Mouse (Mus musculus) kidney, embryonic 14.5 days (tissue): ENCODE measurements at regions not wholly inside any gene's neighbourhood (a gene's known extent, or its start where the extent isn't known, plus 50 kb on each side); places are given as distances from the start of the nearest gene placed in this dataset.

ENCODE experiments used
- ATAC-seq: fragments of 200-750 bp; cut with Nextera tagmentation; 2 replicates; pipeline ENCODE4 v1.8.0; 2017; ENCODE audit warnings: moderate number of reproducible peaks, mild to moderate bottlenecking, moderate TSS enrichment, moderate library complexity; ENCODE audit not compliant: low FRiP score, low TSS enrichment
- H3K27ac ChIP-seq: fragments of 300-500 bp; sonication (generic); 2 replicates; pipeline ENCODE4 v1.5.1; 2014; ENCODE audit warnings: low read depth, mild to moderate bottlenecking, low read length, moderate library complexity, mixed read lengths
- H3K27me3 ChIP-seq: fragments of 300-500 bp; sonication (generic); 2 replicates; pipeline ENCODE4 v1.6.1; 2014; ENCODE audit warnings: mild to moderate bottlenecking, low read length; ENCODE audit not compliant: control insufficient read depth, insufficient read depth
- H3K36me3 ChIP-seq: fragments of 300-500 bp; sonication (generic); 2 replicates; pipeline ENCODE4 v1.6.1; 2014; ENCODE audit warnings: low read length, mixed read lengths; ENCODE audit not compliant: control insufficient read depth, insufficient read depth
- H3K4me1 ChIP-seq: fragments of 300-500 bp; sonication (generic); 2 replicates; pipeline ENCODE4 v1.6.1; 2014; ENCODE audit warnings: low read length, mixed read lengths; ENCODE audit not compliant: control insufficient read depth, insufficient read depth
- H3K4me2 ChIP-seq: fragments of 300-500 bp; sonication (generic); replicated peaks from 2 replicates; pipeline ENCODE4 v1.6.1; 2014; ENCODE audit warnings: low read depth, mild to moderate bottlenecking, low read length
- H3K4me3 ChIP-seq: fragments of 300-500 bp; sonication (generic); 2 replicates; pipeline ENCODE4 v1.5.1; 2014; ENCODE audit warnings: mild to moderate bottlenecking, low read length
- H3K9ac ChIP-seq: fragments of 300-500 bp; sonication (generic); 2 replicates; pipeline ENCODE4 v1.6.1; 2014; ENCODE audit warnings: low read depth, mild to moderate bottlenecking, low read length, moderate library complexity
- H3K9me3 ChIP-seq: fragments of 300-500 bp; sonication (generic); 2 replicates; pipeline ENCODE4 v1.6.1; 2016; ENCODE audit warnings: low read length; ENCODE audit not compliant: control insufficient read depth
- WGBS: fragments of 180-500 bp; shearing (Covaris S2); extraction: QIAGEN DNeasy Blood & Tissue Kit; methylation state at CpG from one replicate; pipeline ENCODE4 v1.1.7; 2014; 5-methylcytosine and 5-hydroxymethylcytosine counted together

DNA sequence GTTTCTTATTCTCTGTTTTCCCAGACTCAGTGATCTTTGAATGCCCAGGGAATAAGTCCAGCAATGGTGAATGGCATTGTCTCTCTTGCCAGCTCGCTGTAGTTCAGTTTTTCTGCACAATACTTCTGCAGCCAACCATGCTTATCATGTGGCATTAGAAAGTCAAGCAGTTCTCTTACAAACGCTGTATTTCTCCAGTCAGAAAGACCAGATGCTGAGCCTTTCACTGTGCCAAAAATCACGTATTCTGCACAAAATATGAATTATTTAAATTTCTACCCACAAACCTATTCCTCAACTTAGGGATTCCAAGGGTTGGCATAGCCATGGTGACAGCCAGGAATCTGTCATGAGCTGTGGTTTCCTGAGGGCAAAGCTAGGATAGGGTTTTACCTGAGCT lies 95.0 kb upstream of the 1700025G04Rik start:
- Histone ChIP-seq H3K4me2 (no peak overlapping the region), H3K27ac (no peak overlapping the region), H3K4me1 (no peaks in the 10 kb centered on the region), H3K9ac (no peak overlapping the region), H3K4me3 (no peak overlapping the region), H3K36me3 (no peaks in the 10 kb centered on the region), H3K27me3 (no peaks in the 10 kb centered on the region), H3K9me3 (no peaks in the 10 kb centered on the region)
- ATAC-seq = no peak
- WGBS = 84% methylated on average over 3 of the region's 3 CpGs

DNA sequence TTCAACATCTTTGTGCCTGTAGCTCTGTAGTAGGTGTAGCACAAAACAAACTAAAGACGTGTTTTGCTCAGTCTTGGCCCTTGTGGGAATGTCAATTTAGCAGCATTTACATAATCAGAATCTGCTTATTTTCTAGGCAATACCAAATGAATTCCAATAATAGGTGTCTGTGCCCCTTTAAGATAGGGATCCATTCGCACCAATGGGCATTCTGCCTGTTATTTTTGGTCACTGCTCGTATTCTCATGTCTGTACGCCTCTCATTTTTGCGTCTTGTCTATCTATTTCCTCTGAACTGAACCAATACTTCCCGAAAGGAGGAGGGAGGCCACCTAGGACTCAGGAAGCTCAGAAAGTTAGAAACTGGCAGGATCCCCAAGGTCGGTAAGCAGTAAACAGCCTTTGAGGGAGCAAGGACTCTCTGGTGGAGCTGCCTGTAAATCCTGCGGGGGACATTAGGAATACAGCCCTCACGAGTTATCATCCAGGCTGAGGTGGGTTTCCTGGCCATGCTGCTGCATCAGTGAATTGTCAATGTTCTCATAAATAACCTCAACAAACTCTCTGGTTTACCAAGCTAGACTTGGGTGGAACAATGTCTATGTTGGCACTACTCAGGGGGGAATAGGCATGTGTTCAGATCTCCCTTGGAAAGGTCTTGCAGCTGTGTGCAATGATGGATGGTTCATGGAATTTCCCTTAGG lies 86.5 kb upstream of the 1700025G04Rik start:
- Histone ChIP-seq H3K4me3 (no peak overlapping the region), H3K4me1 (no peaks in the 10 kb centered on the region), H3K27me3 (no peaks in the 10 kb centered on the region), H3K36me3 (no peaks in the 10 kb centered on the region), H3K9me3 (no peaks in the 10 kb centered on the region), H3K27ac (no peak overlapping the region), H3K4me2 (no peak overlapping the region), H3K9ac (no peak overlapping the region)
- WGBS = 82% methylated on average over 9 of the region's 9 CpGs
- ATAC-seq = no peak

DNA sequence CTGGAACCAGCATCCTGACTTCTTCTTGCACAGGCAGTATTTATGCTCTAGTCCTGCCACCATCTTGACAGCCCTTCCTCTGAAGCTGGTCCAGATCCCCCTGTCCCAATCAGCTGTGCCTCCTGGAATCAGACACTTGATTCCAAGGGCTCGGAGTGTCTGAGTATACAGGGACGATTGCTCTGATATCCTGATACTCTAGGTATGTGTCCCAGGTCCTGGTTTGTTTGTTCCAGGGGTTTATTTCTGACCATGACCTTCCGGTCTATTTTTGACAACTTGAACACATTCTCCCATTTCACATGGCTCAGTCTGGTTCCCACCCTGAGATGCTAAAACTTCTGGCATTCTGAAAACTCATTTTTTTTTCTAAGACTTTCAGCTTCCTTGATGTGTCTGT lies 85.8 kb upstream of the 1700025G04Rik start:
- H3K36me3 ChIP-seq = no peaks in the 10 kb centered on the region
- H3K4me1 ChIP-seq = no peaks in the 10 kb centered on the region
- H3K27ac ChIP-seq = no peak overlapping the region
- ATAC-seq = no peak
- no peak overlapping the region for H3K4me2 ChIP-seq
- no peak overlapping the region for H3K4me3 ChIP-seq
- WGBS = 91% methylated on average over 3 of the region's 3 CpGs
- no peak overlapping the region for H3K9ac ChIP-seq
- no peaks in the 10 kb centered on the region for H3K9me3 ChIP-seq
- no peaks in the 10 kb centered on the region for H3K27me3 ChIP-seq

DNA sequence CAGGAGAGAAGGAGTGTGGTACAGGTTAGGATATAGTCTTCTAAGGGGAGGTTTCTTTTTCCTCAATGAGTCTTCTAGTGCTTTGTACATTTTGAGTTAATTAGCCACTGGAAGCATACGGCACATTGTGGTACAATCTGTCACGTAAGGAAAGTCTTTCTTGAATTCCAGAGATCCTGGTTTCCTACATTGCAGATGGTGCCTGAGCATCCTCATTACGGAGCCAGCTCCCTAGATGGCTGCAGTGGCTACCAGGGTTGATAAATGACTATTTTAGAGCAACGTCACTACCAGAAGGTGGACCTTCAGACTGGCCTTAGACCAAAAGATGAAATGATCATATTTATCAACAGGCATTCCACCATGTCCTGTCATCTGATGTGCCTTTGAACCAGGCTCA lies 84.5 kb upstream of the 1700025G04Rik start:
- no peaks in the 10 kb centered on the region for H3K4me1 ChIP-seq
- no peak overlapping the region for H3K4me2 ChIP-seq
- no peak overlapping the region for H3K27ac ChIP-seq
- H3K36me3 ChIP-seq = no peaks in the 10 kb centered on the region
- H3K4me3 ChIP-seq = no peak overlapping the region
- H3K9me3 ChIP-seq = no peaks in the 10 kb centered on the region
- H3K9ac ChIP-seq = no peak overlapping the region
- WGBS = 95% methylated on average over 4 of the region's 4 CpGs
- no peaks in the 10 kb centered on the region for H3K27me3 ChIP-seq
- no peak for ATAC-seq

DNA sequence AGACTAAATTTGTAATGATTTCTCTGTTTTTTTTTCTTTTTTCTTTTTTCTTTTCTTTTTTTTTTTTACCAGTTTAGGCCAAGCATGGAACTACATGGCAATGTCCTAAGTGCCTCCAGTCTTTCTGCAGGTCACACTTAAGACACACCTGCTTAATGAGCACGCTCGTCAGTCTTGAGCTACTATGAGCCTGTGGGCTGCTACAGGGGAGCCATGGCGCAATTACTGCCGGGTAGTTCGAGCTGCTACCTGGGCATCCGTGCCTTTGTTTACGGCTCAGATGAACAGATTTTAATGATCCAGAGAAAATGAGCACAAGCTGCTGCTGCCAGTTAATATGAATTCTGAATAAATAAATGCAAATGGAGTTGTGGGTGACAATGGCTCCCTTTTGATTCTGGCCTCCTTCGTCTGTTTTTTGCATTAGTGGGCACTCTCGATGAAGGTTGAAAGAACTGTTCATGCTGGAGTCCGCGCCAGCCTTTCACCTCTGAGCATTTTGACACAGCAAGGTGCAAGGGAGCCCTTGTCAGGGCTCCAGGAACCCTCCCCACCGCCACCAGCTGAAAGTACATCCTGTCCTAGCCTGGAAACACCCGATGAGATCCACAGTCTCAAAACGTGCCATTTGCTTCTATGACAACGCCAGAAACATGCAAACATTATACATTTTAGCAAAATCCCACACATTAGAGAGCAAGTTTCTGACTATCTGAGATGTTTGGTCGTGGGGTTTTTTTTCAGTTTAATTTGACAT lies 81.3 kb upstream of the 1700025G04Rik start:
- Histone ChIP-seq H3K27ac (no peak overlapping the region), H3K9ac (no peak overlapping the region), H3K9me3 (no peaks in the 10 kb centered on the region), H3K4me3 (no peak overlapping the region), H3K4me2 (no peak overlapping the region), H3K36me3 (no peaks in the 10 kb centered on the region), H3K27me3 (no peaks in the 10 kb centered on the region), H3K4me1 (no peaks in the 10 kb centered on the region)
- no peak for ATAC-seq
- 78% methylated on average over 16 of the region's 16 CpGs for WGBS

DNA sequence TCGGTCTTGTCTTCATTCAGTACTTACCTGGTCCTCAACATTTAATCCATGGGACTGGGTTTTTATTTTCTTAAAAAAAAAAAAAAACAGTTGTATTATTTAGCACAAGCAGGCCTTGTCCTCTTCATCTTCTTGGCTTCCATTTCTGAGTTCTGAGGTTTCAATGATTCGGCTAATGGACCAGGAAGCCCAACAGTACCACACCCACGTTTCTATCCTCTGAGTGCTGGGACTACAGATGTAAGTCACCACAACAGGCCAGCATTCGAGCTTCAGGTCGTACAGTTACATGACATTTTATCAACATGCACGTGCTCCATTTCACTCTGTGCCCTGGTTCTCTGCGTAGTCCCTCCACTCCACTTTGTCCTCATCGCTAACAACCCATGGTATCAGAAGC lies 80.7 kb upstream of the 1700025G04Rik start:
- H3K27ac ChIP-seq = no peak overlapping the region
- no peaks in the 10 kb centered on the region for H3K9me3 ChIP-seq
- no peaks in the 10 kb centered on the region for H3K27me3 ChIP-seq
- H3K9ac ChIP-seq = no peak overlapping the region
- ATAC-seq = no peak
- no peak overlapping the region for H3K4me3 ChIP-seq
- H3K4me2 ChIP-seq = no peak overlapping the region
- H3K4me1 ChIP-seq = no peaks in the 10 kb centered on the region
- 90% methylated on average over 8 of the region's 8 CpGs for WGBS
- H3K36me3 ChIP-seq = no peaks in the 10 kb centered on the region

DNA sequence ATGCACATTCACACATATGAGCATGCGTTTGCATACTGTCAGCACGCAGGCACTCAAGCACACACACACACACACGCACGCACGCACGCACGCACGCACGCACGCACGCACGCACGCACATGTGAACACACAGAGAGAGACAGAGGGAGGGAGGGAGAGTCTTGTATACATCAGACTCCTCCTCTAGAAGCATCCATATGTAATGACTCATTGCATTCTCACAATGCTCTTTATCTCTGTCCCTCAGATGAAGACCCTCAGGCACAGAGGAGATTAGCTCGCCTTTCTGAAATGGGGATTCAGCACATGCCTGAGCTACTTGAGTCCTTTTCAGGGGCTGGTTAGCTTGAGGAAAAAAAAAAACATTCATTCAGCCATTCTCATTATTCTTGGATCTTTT lies 79.6 kb upstream of the 1700025G04Rik start:
- Histone ChIP-seq H3K9ac (no peak overlapping the region), H3K4me1 (no peaks in the 10 kb centered on the region), H3K27ac (no peak overlapping the region), H3K9me3 (no peaks in the 10 kb centered on the region), H3K36me3 (no peaks in the 10 kb centered on the region), H3K4me2 (no peak overlapping the region), H3K27me3 (no peaks in the 10 kb centered on the region), H3K4me3 (no peak overlapping the region)
- no peak for ATAC-seq
- WGBS = 90% methylated on average over 14 of the region's 14 CpGs

DNA sequence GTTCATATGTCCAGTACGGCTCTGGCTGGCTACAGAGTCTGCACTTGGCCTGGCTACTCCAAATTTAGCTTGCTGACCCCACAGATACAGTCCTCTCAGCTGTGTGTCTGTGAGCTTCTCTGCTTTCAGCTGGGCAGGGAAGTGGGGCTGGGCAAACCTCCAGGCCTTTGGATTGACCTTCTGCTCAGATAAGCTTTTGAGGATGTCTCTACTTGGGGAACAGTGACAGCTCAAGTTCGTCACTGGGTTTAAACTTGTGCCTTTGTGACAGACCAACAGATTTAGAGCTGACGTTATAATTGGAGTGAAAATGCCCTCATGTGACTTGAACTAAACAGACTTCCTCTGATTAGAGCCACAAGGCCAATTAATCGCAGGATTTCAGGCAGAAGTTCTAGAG lies 78.4 kb upstream of the 1700025G04Rik start:
- H3K27ac ChIP-seq = no peak overlapping the region
- no peak for ATAC-seq
- H3K4me2 ChIP-seq = no peak overlapping the region
- H3K27me3 ChIP-seq = no peaks in the 10 kb centered on the region
- H3K9me3 ChIP-seq = no peaks in the 10 kb centered on the region
- no peaks in the 10 kb centered on the region for H3K36me3 ChIP-seq
- no peak overlapping the region for H3K4me3 ChIP-seq
- no peak overlapping the region for H3K9ac ChIP-seq
- WGBS = 69% methylated on average over 4 of the region's 4 CpGs
- H3K4me1 ChIP-seq = no peaks in the 10 kb centered on the region

DNA sequence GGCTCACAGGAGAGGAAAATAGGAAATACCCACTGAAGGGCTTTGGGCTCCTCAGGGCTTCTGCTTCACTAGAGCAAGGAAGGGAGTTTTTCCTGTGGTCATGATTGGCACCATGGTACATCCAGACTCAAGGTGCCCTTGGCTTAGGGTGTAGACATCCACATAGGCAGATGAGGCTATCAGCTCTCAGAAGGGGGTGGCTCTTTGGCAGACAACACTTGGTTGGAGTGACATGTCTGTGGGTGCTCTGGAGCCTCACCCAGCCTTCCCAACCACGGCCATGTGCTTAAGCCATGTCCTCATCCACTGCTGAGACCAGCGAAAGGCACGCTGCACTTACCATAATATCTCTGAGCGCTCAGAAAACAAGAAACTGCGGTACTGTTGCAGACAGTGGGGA lies 77.8 kb upstream of the 1700025G04Rik start:
- Histone ChIP-seq H3K27ac (no peak overlapping the region), H3K9me3 (no peaks in the 10 kb centered on the region), H3K27me3 (no peaks in the 10 kb centered on the region), H3K4me2 (no peak overlapping the region), H3K9ac (no peak overlapping the region), H3K4me3 (no peak overlapping the region), H3K36me3 (no peaks in the 10 kb centered on the region), H3K4me1 (no peaks in the 10 kb centered on the region)
- WGBS = 93% methylated on average over 5 of the region's 5 CpGs
- no peak for ATAC-seq
